Mouse (Mus musculus) liver, postnatal 0 days (tissue): ENCODE measurements around the gene Tmem222.

ENCODE experiments used
- CTCF ChIP-seq: sonication (generic); IDR thresholded peaks from 2 replicates; pipeline ENCODE4 v1.5.1; 2016; ENCODE audit warnings: antibody characterized with exemption, low read depth
- EP300 ChIP-seq: IDR thresholded peaks from 2 replicates; pipeline ENCODE4 v1.6.1; 2016; ENCODE audit warnings: antibody characterized with exemption, low read depth, mild to moderate bottlenecking

DNA sequence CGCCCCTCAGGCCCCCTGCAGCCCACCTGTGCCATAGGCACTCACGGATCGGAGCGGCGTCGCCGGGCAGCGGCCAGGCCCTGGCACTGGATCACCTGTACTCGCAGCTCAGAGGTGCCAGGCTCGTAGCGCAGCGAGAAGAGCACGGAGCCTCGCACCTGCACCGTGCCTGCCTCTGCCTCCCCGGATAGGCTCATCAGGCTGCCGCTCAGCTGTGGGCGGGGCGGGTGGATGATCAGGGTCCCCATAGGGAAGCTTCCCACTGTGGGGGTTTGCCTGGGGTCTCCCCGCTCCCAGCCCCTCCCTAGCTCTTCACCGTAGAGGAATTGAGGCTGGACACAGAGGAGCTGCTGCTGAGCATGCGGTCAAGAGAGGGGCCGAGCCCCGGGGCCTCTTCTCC, 20.8 kb downstream of the Tmem222 start:
- TF ChIP-seq CTCF (no peak), EP300 (no peak)
